Mouse (Mus musculus) G1E (cell line): ENCODE measurements around the gene Atp13a3.

Experiments used
- CTCF ChIP-seq: IDR thresholded peaks from 2 replicates; pipeline ENCODE4 v1.5.1; 2012; ENCODE audit warnings: low read depth, low read length, inconsistent platforms, mixed read lengths
- GATA1 ChIP-seq: IDR thresholded peaks from 2 replicates; pipeline ENCODE4 v1.6.1; 2012; ENCODE audit warnings: borderline replicate concordance, low read length, inconsistent platforms, mixed read lengths
- GATA2 ChIP-seq: IDR thresholded peaks from 2 replicates; pipeline ENCODE4 v1.6.1; 2012; ENCODE audit warnings: low read depth, low read length, inconsistent platforms, borderline replicate concordance
- POLR2AphosphoS5 ChIP-seq: IDR thresholded peaks from 2 replicates; pipeline ENCODE4 v1.6.1; 2012; ENCODE audit warnings: low read depth, low read length, inconsistent platforms; ENCODE audit not compliant: insufficient replicate concordance
- TAL1 ChIP-seq: conservative IDR thresholded peaks from 2 replicates; pipeline ENCODE4 v1.6.1; 2012; ENCODE audit warnings: low read depth, low read length, inconsistent platforms, mixed read lengths

DNA sequence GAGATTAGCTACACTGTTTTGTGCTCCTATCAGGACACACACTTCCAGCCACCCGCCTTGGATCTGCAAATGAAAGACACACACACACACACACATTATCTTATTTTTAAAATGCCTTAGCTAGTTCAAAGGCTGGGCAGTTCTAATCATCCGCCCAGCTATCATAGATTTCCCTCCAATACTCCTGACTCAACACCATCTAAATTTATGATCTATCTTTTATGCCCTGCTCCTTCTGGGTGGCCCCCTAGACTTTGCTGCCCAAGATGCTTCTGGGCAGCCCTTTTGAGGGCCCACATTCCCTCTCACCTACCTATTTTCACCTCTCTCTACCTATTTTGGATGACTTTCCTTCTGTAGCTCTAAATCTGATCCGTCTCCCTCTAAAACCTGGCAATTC is 29.5 kb downstream of the Atp13a3 start:
- TF ChIP-seq CTCF (no peak), GATA1 (no peak), GATA2 (no peak), POLR2AphosphoS5 (no peak), TAL1 (no peak)
